Comparison of ENCODE assay signal across 18 mouse cellular contexts in the genomic region with DNA sequence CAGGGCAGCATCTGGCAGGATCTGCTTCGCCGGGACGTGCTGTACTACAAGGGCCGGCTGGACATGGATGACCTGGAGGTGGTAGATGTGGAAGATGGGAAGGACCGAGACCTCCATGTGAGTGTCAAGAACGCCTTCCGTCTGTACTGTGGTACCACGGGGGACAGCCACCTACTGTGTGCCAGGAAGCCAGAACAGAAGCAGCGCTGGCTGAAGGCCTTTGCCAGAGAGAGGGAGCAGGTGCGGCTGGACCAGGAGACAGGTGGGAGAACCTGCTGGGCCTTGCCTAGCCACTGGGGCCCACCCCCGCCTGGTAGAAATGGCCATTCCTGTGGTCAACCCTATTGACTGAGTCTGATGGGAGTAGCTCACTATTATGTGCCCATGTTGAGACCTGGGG. TPM values are rescaled to one million over a fixed set of nuclear protein-coding genes. Genes with fewer than 3 reads are reported as not detected.
DNase-seq lines count a peak whose midpoint lies in the region; ATAC-seq and TF ChIP-seq lines count a peak whose summit lies in the region.
"Had no signal": no experiment of that assay in that cellular context is flagged by ENCODE, and none has a peak within 500 bp of the region (broad histone marks: within the 10 kb centered on the region; RNA-seq: fewer than 3 reads in every experiment).

No protein-coding gene starts in this region.

- TF ChIP-seq CTCF in lung, postnatal 0 days (IDR thresholded peaks at IDR 0.05), result no peak

- H3K27me3 ChIP-seq in hindbrain, embryonic 13.5 days, result no peaks in the 10 kb centered on the region
- no peaks in the 10 kb centered on the region for H3K27me3 ChIP-seq in hindbrain, embryonic 11.5 days (ENCODE audit: control insufficient read depth, insufficient read depth, low read length)
- H3K27me3 ChIP-seq in lung, embryonic 16.5 days (ENCODE audit: control insufficient read depth, insufficient read depth, low read depth, low read length), result no peaks in the 10 kb centered on the region; the same call in 1 of the 2 replicates
- no peaks in the 10 kb centered on the region for H3K27me3 ChIP-seq in lung, postnatal 0 days (replicated peaks; ENCODE audit: insufficient read depth, low read length)
- no peaks in the 10 kb centered on the region for H3K27me3 ChIP-seq in neural tube, embryonic 15.5 days (replicated peaks)
- H3K27me3 ChIP-seq: embryonic facial prominence, embryonic 15.5 days; intestine, embryonic 15.5 days had no signal

- peak; percentile 48 for DNase-seq in cerebellum, adult 9-10 months
- no peak for DNase-seq in cerebellum, adult 11 months
- DNase-seq in hindbrain, embryonic 11.5 days (ENCODE audit: low spot score), result no peak
- no peak for DNase-seq in lung, postnatal 0 days (ENCODE audit: low spot score)
- no peak for DNase-seq in neural tube, embryonic 10.5 days (ENCODE audit: extremely low spot score, low spot score)
- DNase-seq: embryo, embryonic 11 days; gastrocnemius, postnatal 10 days; heart, adult 18-20 months; heart, postnatal 10 days; heart, postnatal 4 days had no signal

- no peak for TF ChIP-seq EP300 in lung, postnatal 0 days (IDR thresholded peaks at IDR 0.05)

- no peak overlapping the region for H3K9ac ChIP-seq in hindbrain, embryonic 13.5 days
- no peak overlapping the region for H3K9ac ChIP-seq in hindbrain, embryonic 11.5 days (ENCODE audit: low read depth, low read length)
- H3K9ac ChIP-seq in lung, embryonic 16.5 days (ENCODE audit: low read length), result no peak overlapping the region
- H3K9ac ChIP-seq in lung, postnatal 0 days (replicated peaks; ENCODE audit: low read depth), result no peak overlapping the region
- H3K9ac ChIP-seq in neural tube, embryonic 15.5 days (replicated peaks), result no peak overlapping the region
- H3K9ac ChIP-seq: embryonic facial prominence, embryonic 15.5 days; intestine, embryonic 15.5 days had no signal

- H3K4me3 ChIP-seq in hindbrain, embryonic 13.5 days, result no peak overlapping the region
- no peak overlapping the region for H3K4me3 ChIP-seq in hindbrain, embryonic 11.5 days (ENCODE audit: low read depth, low read length)
- no peak overlapping the region for H3K4me3 ChIP-seq in lung, embryonic 16.5 days (ENCODE audit: low read length)
- no peak overlapping the region for H3K4me3 ChIP-seq in lung, postnatal 0 days (ENCODE audit: low read depth, low read length)
- no peak overlapping the region for H3K4me3 ChIP-seq in neural tube, embryonic 15.5 days (replicated peaks)
- H3K4me3 ChIP-seq: embryonic facial prominence, embryonic 15.5 days; erythroblast, embryonic 14.5 days; heart, embryonic 10.5 days; intestine, embryonic 15.5 days had no signal

- H3K4me2 ChIP-seq in hindbrain, embryonic 13.5 days, result no peak overlapping the region
- no peak overlapping the region for H3K4me2 ChIP-seq in hindbrain, embryonic 11.5 days (replicated peaks; ENCODE audit: low read depth, low read length)
- H3K4me2 ChIP-seq in lung, embryonic 16.5 days (ENCODE audit: low read depth, low read length), result no peak overlapping the region
- no peak overlapping the region for H3K4me2 ChIP-seq in lung, postnatal 0 days (replicated peaks; ENCODE audit: low read depth, low read length)
- H3K4me2 ChIP-seq in neural tube, embryonic 15.5 days, result no peak overlapping the region
- H3K4me2 ChIP-seq: embryonic facial prominence, embryonic 15.5 days; intestine, embryonic 15.5 days had no signal

- ATAC-seq in hindbrain, embryonic 13.5 days (ENCODE audit: low FRiP score), result no peak
- no peak for ATAC-seq in hindbrain, embryonic 11.5 days (ENCODE audit: low FRiP score)
- ATAC-seq in lung, embryonic 16.5 days (ENCODE audit: low read depth), result 0 out of 2 replicates have a peak, but pooled peaks have one; percentile 11
- ATAC-seq in lung, postnatal 0 days, result no peak
- ATAC-seq in neural tube, embryonic 15.5 days (ENCODE audit: low FRiP score), result no peak
- ATAC-seq: forebrain, embryonic 16.5 days; intestine, embryonic 15.5 days had no signal

- peaks cover 91% of the 10 kb centered on the region for H3K36me3 ChIP-seq in hindbrain, embryonic 13.5 days
- H3K36me3 ChIP-seq in hindbrain, embryonic 11.5 days (ENCODE audit: control insufficient read depth, insufficient read depth, low read length), result peaks cover 9% of the 10 kb centered on the region; the same call in 1 of the 2 replicates
- H3K36me3 ChIP-seq in lung, embryonic 16.5 days (ENCODE audit: control insufficient read depth, insufficient read depth, low read length), result peaks cover 8% of the 10 kb centered on the region
- peaks cover 10% of the 10 kb centered on the region for H3K36me3 ChIP-seq in lung, postnatal 0 days (ENCODE audit: insufficient read depth, low read length)
- H3K36me3 ChIP-seq in neural tube, embryonic 15.5 days, result peaks cover 77% of the 10 kb centered on the region

- H3K9me3 ChIP-seq in hindbrain, embryonic 13.5 days, result no peaks in the 10 kb centered on the region
- H3K9me3 ChIP-seq in hindbrain, embryonic 11.5 days (ENCODE audit: control insufficient read depth, low read length), result no peaks in the 10 kb centered on the region
- H3K9me3 ChIP-seq in lung, embryonic 16.5 days (ENCODE audit: control insufficient read depth, low read length), result no peaks in the 10 kb centered on the region
- H3K9me3 ChIP-seq in lung, postnatal 0 days (ENCODE audit: low read length), result no peaks in the 10 kb centered on the region
- H3K9me3 ChIP-seq in neural tube, embryonic 15.5 days (replicated peaks), result no peaks in the 10 kb centered on the region
- H3K9me3 ChIP-seq: embryonic facial prominence, embryonic 15.5 days; heart, embryonic 10.5 days; intestine, embryonic 15.5 days had no signal

- peaks cover 34% of the 10 kb centered on the region for H3K4me1 ChIP-seq in hindbrain, embryonic 13.5 days (replicated peaks)
- peaks cover 3% of the 10 kb centered on the region for H3K4me1 ChIP-seq in hindbrain, embryonic 11.5 days (replicated peaks; ENCODE audit: control insufficient read depth, insufficient read depth, low read length)
- H3K4me1 ChIP-seq in lung, embryonic 16.5 days (replicated peaks; ENCODE audit: control insufficient read depth, insufficient read depth, low read length), result no peaks in the 10 kb centered on the region
- H3K4me1 ChIP-seq in lung, postnatal 0 days (ENCODE audit: insufficient read depth, low read depth, low read length), result no peaks in the 10 kb centered on the region
- peaks cover 17% of the 10 kb centered on the region; the same call in 1 of the 2 replicates for H3K4me1 ChIP-seq in neural tube, embryonic 15.5 days
- H3K4me1 ChIP-seq: intestine, embryonic 15.5 days had no signal

- H3K27ac ChIP-seq in hindbrain, embryonic 13.5 days, result peak overlapping the region; percentile 9; the same call in 1 of the 2 replicates
- H3K27ac ChIP-seq in hindbrain, embryonic 11.5 days (ENCODE audit: low read depth, low read length), result no peak overlapping the region
- H3K27ac ChIP-seq in lung, embryonic 16.5 days (ENCODE audit: low read length), result no peak overlapping the region
- H3K27ac ChIP-seq in lung, postnatal 0 days (ENCODE audit: low read length), result no peak overlapping the region
- H3K27ac ChIP-seq in neural tube, embryonic 15.5 days (replicated peaks), result peak overlapping the region; percentile 34; the same call in 1 of the 2 replicates
- H3K27ac ChIP-seq: embryonic facial prominence, embryonic 15.5 days; heart, embryonic 10.5 days; intestine, embryonic 15.5 days had no signal

- WGBS in hindbrain, embryonic 13.5 days, result 90% methylated on average over 11 of the region's 11 CpGs
- WGBS in hindbrain, embryonic 11.5 days, result 94% methylated on average over 11 of the region's 11 CpGs
- 83% methylated on average over 11 of the region's 11 CpGs for WGBS in lung, embryonic 16.5 days
- WGBS in lung, postnatal 0 days, result 80% methylated on average over 11 of the region's 11 CpGs
- 89% methylated on average over 11 of the region's 11 CpGs for WGBS in neural tube, embryonic 15.5 days

RNA-seq across cellular contexts. Expression of a gene that starts 32.6 kb away (rescaled TPM):
- polyA plus RNA-seq in hindbrain, embryonic 13.5 days (2015; fragmentation: Nextera tagmentation; extraction: Ambion mirVana), result 124 and 127 TPM in 2 replicates
- 75.6 and 106 TPM in 2 replicates for polyA plus RNA-seq in hindbrain, embryonic 11.5 days (2014; fragmentation: Nextera tagmentation; extraction: Ambion mirVana)
- 56.0 and 57.1 TPM in 2 replicates for polyA plus RNA-seq in lung, embryonic 16.5 days (2015; fragmentation: Nextera tagmentation; extraction: Ambion mirVana)
- polyA plus RNA-seq in lung, postnatal 0 days (2015; fragmentation: Nextera tagmentation; extraction: Ambion mirVana), result 29.3 and 31.8 TPM in 2 replicates
- polyA plus RNA-seq in neural tube, embryonic 15.5 days (2015; fragmentation: Nextera tagmentation; extraction: Ambion mirVana), result 107 and 119 TPM in 2 replicates

RNA-seq across cellular contexts. Expression of a gene that starts 39.5 kb away (rescaled TPM):
- polyA plus RNA-seq in hindbrain, embryonic 13.5 days (2015; fragmentation: Nextera tagmentation; extraction: Ambion mirVana), result 68.7 and 71.8 TPM in 2 replicates
- 53.5 and 56.7 TPM in 2 replicates for polyA plus RNA-seq in hindbrain, embryonic 11.5 days (2014; fragmentation: Nextera tagmentation; extraction: Ambion mirVana)
- 35.7 and 39.4 TPM in 2 replicates for polyA plus RNA-seq in lung, embryonic 16.5 days (2015; fragmentation: Nextera tagmentation; extraction: Ambion mirVana)
- polyA plus RNA-seq in lung, postnatal 0 days (2015; fragmentation: Nextera tagmentation; extraction: Ambion mirVana), result 71.1 and 79.8 TPM in 2 replicates
- polyA plus RNA-seq in neural tube, embryonic 15.5 days (2015; fragmentation: Nextera tagmentation; extraction: Ambion mirVana), result 81.7 and 84.0 TPM in 2 replicates

Comparison
In these comparisons a context has a peak if more than half of its experiments do, and no peak if none do; other contexts are left out.
1. H3K27ac ChIP-seq: peak in hindbrain, embryonic 13.5 days (single experiment) and neural tube, embryonic 15.5 days (single experiment); none in hindbrain, embryonic 11.5 days (single experiment), lung, embryonic 16.5 days (single experiment) and lung, postnatal 0 days (single experiment).